Mouse (Mus musculus) cerebellum, adult (tissue): ENCODE results near the gene Ddc.

ENCODE experiments used
- ATAC-seq: cut with Nextera tagmentation; 2 replicates; pipeline ENCODE4 v1.9.2; 2017; ENCODE audit warnings: mild to moderate bottlenecking, moderate library complexity, mixed read lengths; ENCODE audit not compliant: insufficient number of reproducible peaks, low FRiP score, low TSS enrichment

Gene Ddc

GRCm38 (mm10) chr11:11878981-11879698, 18.8 kb downstream of the Ddc start:
- ATAC-seq = no peak

GRCm38 (mm10) chr11:11878278-11878980, 19.5 kb downstream of the Ddc start:
- ATAC-seq = no peak

DNA sequence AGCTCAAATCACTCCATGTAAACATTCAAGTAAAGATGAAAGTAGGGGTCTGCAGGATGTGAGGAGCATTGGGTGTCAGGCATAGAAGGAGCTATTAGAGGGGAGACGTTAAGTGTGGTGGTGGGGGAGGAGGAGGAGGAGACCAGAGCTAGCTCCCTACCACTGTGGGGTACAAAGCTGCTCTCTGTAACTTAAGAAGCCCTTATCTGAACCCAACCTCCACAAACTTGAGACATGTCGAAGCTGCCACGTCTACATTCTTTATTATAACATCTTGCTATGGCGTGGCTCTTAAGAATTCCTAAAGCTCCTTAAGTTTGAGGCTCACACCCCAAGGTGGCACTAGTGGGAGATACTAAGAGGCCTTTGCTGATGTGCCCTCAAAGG, 20.1 kb downstream of the Ddc start:
- ATAC-seq = no peak

DNA sequence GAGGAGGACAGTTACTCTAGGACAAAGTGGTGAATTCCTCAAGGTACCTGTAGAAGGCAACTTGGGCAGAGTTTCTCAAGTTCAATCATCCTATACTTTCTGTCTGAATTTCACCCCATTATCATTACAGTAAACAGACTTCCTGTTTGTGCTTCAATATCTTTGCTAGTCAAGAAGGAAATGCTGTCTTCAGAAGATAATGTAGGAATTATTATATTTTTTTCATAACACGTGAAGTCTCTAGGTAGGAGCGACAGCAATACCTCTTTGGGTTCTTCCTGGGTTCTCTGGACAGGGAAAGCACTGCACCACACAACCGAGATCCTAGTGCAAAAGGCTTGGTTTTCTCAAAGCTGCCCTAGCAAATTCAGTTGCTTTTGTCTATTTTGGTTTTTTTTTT, 21.6 kb downstream of the Ddc start:
- no peak for ATAC-seq

GRCm38 (mm10) chr11:11875230-11875629, 22.7 kb downstream of the Ddc start:
- ATAC-seq = no peak

DNA sequence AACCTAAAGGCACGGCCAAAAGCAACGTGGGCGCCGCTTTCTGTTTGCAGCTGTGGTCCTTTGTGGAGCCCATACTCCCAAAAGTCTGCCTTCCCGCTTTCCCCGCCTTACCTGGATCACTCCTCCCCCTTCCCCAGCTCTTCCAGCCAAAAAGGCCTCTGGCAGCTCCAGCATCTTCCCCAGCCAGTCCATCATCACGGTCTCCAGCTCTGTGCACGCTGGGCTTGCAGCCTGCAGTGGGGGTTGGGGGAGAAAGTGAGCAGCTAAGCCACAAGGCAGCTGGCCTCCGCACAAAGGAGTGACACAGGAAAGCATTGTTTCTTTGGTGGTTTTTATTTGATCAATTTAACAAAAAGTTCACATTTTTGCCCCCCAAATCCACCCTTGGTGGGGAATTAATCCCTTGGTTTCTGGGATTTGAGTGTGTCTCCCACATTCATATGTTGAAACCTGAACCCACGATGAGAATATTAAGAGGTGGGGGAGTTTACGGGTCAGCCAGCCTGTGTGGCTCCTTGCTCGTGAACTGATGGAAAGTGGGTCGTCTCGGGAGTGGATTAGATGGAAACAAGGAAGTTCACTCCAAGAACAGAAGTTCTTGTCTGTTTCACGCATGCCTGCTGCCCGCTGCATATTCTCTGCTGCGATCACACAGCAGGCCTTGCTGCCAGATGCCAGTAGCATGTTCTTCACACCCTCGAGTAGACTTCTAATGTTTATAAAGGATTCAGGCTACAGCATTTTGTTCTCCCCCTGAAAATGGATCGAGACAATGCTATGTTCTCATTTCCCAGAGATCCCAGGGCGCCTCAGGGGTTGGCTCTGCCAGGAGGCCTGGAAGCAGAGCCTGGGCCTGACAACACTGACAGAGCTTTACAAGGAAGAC, 24.7 kb downstream of the Ddc start:
- ATAC-seq = no peak

GRCm38 (mm10) chr11:11872140-11872795, 25.7 kb downstream of the Ddc start:
- ATAC-seq = no peak

DNA sequence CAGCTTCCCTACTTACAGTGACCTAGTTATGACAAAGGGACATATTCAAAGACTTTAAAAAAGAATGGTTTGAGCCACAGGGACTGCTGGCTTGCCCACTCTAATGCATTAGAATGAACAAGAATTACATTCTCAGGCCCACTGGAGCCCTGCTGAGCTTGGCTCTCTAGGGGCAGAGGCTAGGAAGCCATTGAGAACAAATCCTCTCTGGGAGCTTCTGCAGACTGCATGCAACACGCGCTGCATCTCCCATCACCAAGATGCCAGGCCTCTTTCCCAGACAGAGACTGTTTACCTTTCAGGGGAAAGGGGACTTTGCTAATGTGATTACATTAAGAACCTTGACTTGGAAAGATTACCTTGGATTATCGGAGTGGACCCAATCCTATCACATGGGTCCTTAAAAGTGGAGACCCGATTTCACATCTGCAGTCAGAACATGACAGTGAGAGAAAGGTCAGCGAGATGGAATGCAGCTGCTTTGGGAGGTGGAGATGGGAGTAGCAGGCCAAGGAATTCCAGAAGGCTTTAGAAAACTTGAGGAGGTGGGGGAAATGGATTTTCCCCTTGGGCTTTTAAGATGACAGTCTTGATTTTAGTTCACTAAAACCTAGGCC, 26.6 kb downstream of the Ddc start:
- no peak for ATAC-seq

DNA sequence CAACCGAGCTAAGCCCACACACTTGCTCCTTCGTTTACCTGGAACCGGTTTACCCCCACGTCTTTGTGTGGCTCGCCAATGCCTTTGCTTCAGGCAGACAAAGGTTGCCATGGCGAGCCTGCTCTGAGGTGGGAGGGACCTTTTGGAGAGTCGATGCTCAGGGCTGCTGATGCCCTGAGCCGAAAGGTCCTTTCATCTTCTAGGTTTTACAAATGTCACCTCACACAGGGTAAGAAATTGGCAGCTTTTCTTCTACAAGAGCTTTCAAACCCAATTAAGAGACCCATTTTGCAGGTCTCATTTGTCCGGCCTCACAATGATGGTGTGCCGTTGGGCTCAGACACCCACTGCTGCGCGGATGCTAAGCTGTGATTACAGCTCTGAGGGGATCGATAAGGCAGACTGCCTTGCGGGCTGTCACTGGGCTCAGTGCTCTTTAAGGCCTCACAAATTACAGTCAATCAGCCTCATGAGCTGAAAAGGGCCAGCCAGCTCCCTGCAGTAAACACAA, 29.9 kb downstream of the Ddc start:
- ATAC-seq = no peak

DNA sequence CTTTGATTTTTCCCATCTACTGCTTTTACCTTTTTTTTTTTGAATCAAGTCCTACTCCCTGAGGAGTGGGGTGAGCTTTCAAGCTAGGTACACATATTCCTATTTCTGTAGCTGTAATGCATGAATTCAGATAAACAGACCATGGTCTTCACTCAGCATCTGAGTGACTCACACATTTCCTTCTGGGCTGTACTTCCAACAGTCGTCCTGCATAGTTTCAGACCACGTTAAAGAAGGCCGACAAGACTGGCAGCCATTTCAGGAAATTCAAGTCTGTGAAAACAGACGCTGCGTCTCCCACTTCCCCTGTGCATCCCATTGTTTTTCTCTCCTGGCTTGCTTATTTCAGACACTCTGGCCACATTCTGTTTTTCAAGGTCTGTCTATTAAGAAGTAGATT, 31.2 kb downstream of the Ddc start:
- ATAC-seq = no peak

DNA sequence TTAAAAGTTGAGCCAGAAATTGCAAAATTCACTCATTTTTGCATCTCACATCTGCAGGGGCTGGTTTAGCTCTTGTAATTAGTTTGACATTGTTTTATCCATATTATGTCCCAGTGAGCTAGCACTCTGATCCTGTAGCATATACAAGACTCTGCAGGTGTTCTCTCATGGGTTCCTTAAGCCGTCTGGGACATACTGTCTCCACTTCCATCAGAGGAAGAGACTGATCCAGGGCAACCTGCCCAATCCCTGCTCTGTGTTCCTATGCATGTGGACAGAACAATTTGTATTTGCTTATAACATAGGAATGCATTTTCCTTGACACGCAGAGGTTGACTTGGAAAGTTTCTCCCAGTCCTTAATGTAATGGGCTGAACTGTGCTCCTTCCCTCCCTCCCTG, 32.8 kb downstream of the Ddc start:
- ATAC-seq = no peak

- no peak for ATAC-seq
These were observed 33.4 kb downstream of the Ddc start for GRCm38 (mm10) chr11:11864446-11865101.

- ATAC-seq = no peak
These were observed 35.4 kb downstream of the Ddc start for GRCm38 (mm10) chr11:11862502-11862901.

- ATAC-seq = no peak
These were observed 41.0 kb downstream of the Ddc start for GRCm38 (mm10) chr11:11856959-11857358.

- no peak for ATAC-seq
These were observed 42.2 kb downstream of the Ddc start for GRCm38 (mm10) chr11:11855685-11856131.

- ATAC-seq = no peak
These were observed 42.8 kb downstream of the Ddc start for GRCm38 (mm10) chr11:11855061-11855672.

DNA sequence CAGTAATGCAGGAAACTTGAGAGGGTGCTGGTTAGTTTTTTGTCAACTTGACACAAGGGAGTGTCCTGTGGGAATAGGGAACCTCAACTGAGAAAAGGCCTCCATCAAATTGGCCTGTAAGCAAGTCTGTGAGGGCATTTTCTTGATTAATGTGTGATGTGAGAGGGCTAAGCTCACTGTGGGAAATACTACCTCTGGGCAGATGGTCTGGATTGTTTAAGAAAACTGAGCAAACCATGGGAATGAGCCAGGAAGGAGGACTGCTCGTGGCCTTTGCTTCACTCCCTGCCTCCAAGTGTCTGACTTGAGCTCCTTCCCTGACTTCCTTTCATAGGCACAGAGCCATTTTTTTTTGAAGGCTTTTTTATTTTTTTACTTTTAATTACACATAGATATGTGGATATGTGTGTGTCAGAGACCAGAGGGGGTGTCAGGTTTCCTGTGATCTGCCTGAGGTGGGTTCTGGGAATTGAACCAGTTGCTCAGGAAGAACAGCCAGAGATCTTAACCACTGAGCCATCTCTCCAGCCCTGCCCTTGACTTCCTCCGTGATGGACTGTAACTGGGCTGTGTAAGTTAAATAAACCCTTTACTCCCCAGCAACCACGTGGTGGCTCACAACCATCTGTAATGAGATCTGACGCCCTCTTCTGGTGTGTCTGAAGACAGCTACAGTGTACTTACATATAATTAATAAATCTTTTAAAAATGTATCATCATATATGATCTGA, 44.0 kb downstream of the Ddc start:
- ATAC-seq = no peak

- ATAC-seq = no peak
These were observed 45.9 kb downstream of the Ddc start for GRCm38 (mm10) chr11:11851957-11852505.
